Mouse (Mus musculus) hindbrain, embryonic 13.5 days (tissue): ENCODE data around the gene Comt. TPM values are rescaled to one million over a fixed set of nuclear protein-coding genes. Genes with fewer than 3 reads are reported as not detected.

ENCODE experiments used
- ATAC-seq: fragments of 200-750 bp; cut with Nextera tagmentation; 2 replicates; pipeline ENCODE4 v1.8.0; 2017; ENCODE audit warnings: moderate TSS enrichment; ENCODE audit not compliant: low FRiP score
- H3K27ac ChIP-seq: fragments of 300-500 bp; sonication (generic); 2 replicates; pipeline ENCODE4 v1.5.1; 2015; ENCODE audit warnings: inconsistent platforms, mild to moderate bottlenecking, moderate library complexity
- H3K27me3 ChIP-seq: fragments of 300-500 bp; sonication (generic); 2 replicates; pipeline ENCODE4 v1.6.1; 2015; ENCODE audit warnings: mild to moderate bottlenecking, inconsistent platforms
- H3K36me3 ChIP-seq: fragments of 300-500 bp; sonication (generic); 2 replicates; pipeline ENCODE4 v1.6.1; 2015; ENCODE audit warnings: mild to moderate bottlenecking, inconsistent platforms
- H3K4me1 ChIP-seq: fragments of 300-500 bp; sonication (generic); replicated peaks from 2 replicates; pipeline ENCODE4 v1.6.1; 2015; ENCODE audit warnings: inconsistent platforms
- H3K4me2 ChIP-seq: fragments of 300-500 bp; sonication (generic); 2 replicates; pipeline ENCODE4 v1.6.1; 2015; ENCODE audit warnings: inconsistent platforms, mild to moderate bottlenecking, moderate library complexity
- H3K4me3 ChIP-seq: fragments of 300-500 bp; sonication (generic); 2 replicates; pipeline ENCODE4 v1.5.1; 2015; ENCODE audit warnings: mild to moderate bottlenecking, inconsistent platforms
- H3K9ac ChIP-seq: fragments of 300-500 bp; sonication (generic); 2 replicates; pipeline ENCODE4 v1.6.1; 2015; ENCODE audit warnings: mild to moderate bottlenecking, inconsistent platforms
- H3K9me3 ChIP-seq: fragments of 300-500 bp; sonication (generic); 2 replicates; pipeline ENCODE4 v1.6.1; 2016; ENCODE audit warnings: inconsistent platforms
- WGBS: fragments of 180-500 bp; shearing (Covaris S2); methylation state at CpG from one replicate; pipeline ENCODE4 v1.1.7; 2015; 5-methylcytosine and 5-hydroxymethylcytosine counted together
- polyA plus RNA-seq: library from polyadenylated mRNA; unstranded; fragments of >200 nt; fragmentation: Nextera tagmentation; extraction: Ambion mirVana; gene quantifications from 2 replicates; pipeline ENCODE4 v1.2.1, GENCODE M21; 2015

Comt gene
- polyA plus RNA-seq, 1 experiment from 2014 or later, result 85.9 TPM

- peaks cover 96% of the 10 kb centered on the region for H3K4me1 ChIP-seq
- WGBS, result 15% methylated on average over 3 of the region's 3 CpGs
- no peak for ATAC-seq
- H3K9ac ChIP-seq, result no peak overlapping the region
- H3K9me3 ChIP-seq, result no peaks in the 10 kb centered on the region
- peak overlapping the region; percentile 58; the same call in 1 of the 2 replicates for H3K27ac ChIP-seq
- H3K4me3 ChIP-seq, result no peak overlapping the region
- no peaks in the 10 kb centered on the region for H3K27me3 ChIP-seq
- H3K4me2 ChIP-seq, result no peak overlapping the region
- H3K36me3 ChIP-seq, result no peaks in the 10 kb centered on the region
Measured at GRCm38 (mm10) chr16:18383756-18384155, 42.9 kb downstream of the Comt start.

- no peak overlapping the region for H3K4me3 ChIP-seq
- H3K9me3 ChIP-seq, result no peaks in the 10 kb centered on the region
- no peaks in the 10 kb centered on the region for H3K27me3 ChIP-seq
- H3K36me3 ChIP-seq, result no peaks in the 10 kb centered on the region
- ATAC-seq, result no peak
- 70% methylated on average over 9 of the region's 9 CpGs for WGBS
- H3K4me2 ChIP-seq, result no peak overlapping the region
- peaks cover 96% of the 10 kb centered on the region for H3K4me1 ChIP-seq
- peak overlapping the region; percentile 58; the same call in 1 of the 2 replicates for H3K27ac ChIP-seq
- no peak overlapping the region for H3K9ac ChIP-seq
Measured at GRCm38 (mm10) chr16:18383045-18383726, 43.5 kb downstream of the Comt start.

GRCm38 (mm10) chr16:18381621-18382258, 44.9 kb downstream of the Comt start:
- Histone ChIP-seq H3K27me3 (no peaks in the 10 kb centered on the region), H3K36me3 (no peaks in the 10 kb centered on the region), H3K4me1 (peaks cover 94% of the 10 kb centered on the region), H3K9ac (no peak overlapping the region), H3K4me3 (no peak overlapping the region), H3K4me2 (no peak overlapping the region), H3K9me3 (no peaks in the 10 kb centered on the region), H3K27ac (peak overlapping the region; percentile 88)
- ATAC-seq, result peak; percentile 56
- WGBS, result 37% methylated on average over 6 of the region's 6 CpGs

- Histone ChIP-seq H3K9ac (0 out of 2 replicates have a peak overlapping the region, but pooled peaks have one; percentile 6), H3K27ac (peak overlapping the region; percentile 88), H3K4me2 (no peak overlapping the region), H3K27me3 (no peaks in the 10 kb centered on the region), H3K4me3 (no peak overlapping the region), H3K9me3 (no peaks in the 10 kb centered on the region), H3K4me1 (peaks cover 84% of the 10 kb centered on the region), H3K36me3 (no peaks in the 10 kb centered on the region)
- WGBS, result 14% methylated on average over 6 of the region's 6 CpGs
- ATAC-seq, result peak; percentile 74
Measured at GRCm38 (mm10) chr16:18380495-18381063, 46.1 kb downstream of the Comt start.

- Histone ChIP-seq H3K27ac (peak overlapping the region; percentile 88), H3K4me3 (no peak overlapping the region), H3K9ac (peak overlapping the region; percentile 20; the same call in 1 of the 2 replicates), H3K27me3 (no peaks in the 10 kb centered on the region), H3K4me1 (peaks cover 76% of the 10 kb centered on the region), H3K4me2 (no peak overlapping the region), H3K9me3 (no peaks in the 10 kb centered on the region), H3K36me3 (no peaks in the 10 kb centered on the region)
- ATAC-seq, result no peak
- WGBS, result 53% methylated on average over 8 of the region's 8 CpGs
Measured at GRCm38 (mm10) chr16:18379338-18380001, 47.2 kb downstream of the Comt start.

GRCm38 (mm10) chr16:18378489-18378888, 48.2 kb downstream of the Comt start:
- Histone ChIP-seq H3K9me3 (no peaks in the 10 kb centered on the region), H3K4me1 (peaks cover 66% of the 10 kb centered on the region), H3K4me3 (no peak overlapping the region), H3K36me3 (no peaks in the 10 kb centered on the region), H3K4me2 (no peak overlapping the region), H3K9ac (no peak overlapping the region), H3K27ac (no peak overlapping the region; the same call in 1 of the 2 replicates), H3K27me3 (no peaks in the 10 kb centered on the region)
- WGBS, result 31% methylated on average over 1 of the region's 1 CpGs
- no peak for ATAC-seq

- H3K4me3 ChIP-seq, result no peak overlapping the region
- H3K27ac ChIP-seq, result no peak overlapping the region
- WGBS, result 15% methylated on average over 3 of the region's 3 CpGs
- no peak overlapping the region for H3K9ac ChIP-seq
- no peaks in the 10 kb centered on the region for H3K9me3 ChIP-seq
- no peak for ATAC-seq
- H3K36me3 ChIP-seq, result peaks cover 5% of the 10 kb centered on the region
- H3K4me1 ChIP-seq, result peaks cover 54% of the 10 kb centered on the region
- H3K4me2 ChIP-seq, result no peak overlapping the region
- H3K27me3 ChIP-seq, result no peaks in the 10 kb centered on the region
Measured at GRCm38 (mm10) chr16:18377203-18377602, 49.4 kb downstream of the Comt start.

- no peak overlapping the region for H3K4me2 ChIP-seq
- H3K36me3 ChIP-seq, result peaks cover 13% of the 10 kb centered on the region
- no peak overlapping the region for H3K9ac ChIP-seq
- 85% methylated on average over 7 of the region's 7 CpGs for WGBS
- no peaks in the 10 kb centered on the region for H3K9me3 ChIP-seq
- no peak overlapping the region for H3K4me3 ChIP-seq
- no peak overlapping the region for H3K27ac ChIP-seq
- ATAC-seq, result no peak
- peaks cover 47% of the 10 kb centered on the region for H3K4me1 ChIP-seq
- no peaks in the 10 kb centered on the region for H3K27me3 ChIP-seq
Measured at GRCm38 (mm10) chr16:18376297-18376954, 50.2 kb downstream of the Comt start.

- Histone ChIP-seq H3K9ac (no peak overlapping the region), H3K27ac (no peak overlapping the region), H3K4me1 (peaks cover 19% of the 10 kb centered on the region), H3K36me3 (peaks cover 22% of the 10 kb centered on the region), H3K4me2 (no peak overlapping the region), H3K9me3 (no peaks in the 10 kb centered on the region), H3K27me3 (no peaks in the 10 kb centered on the region), H3K4me3 (no peak overlapping the region)
- ATAC-seq, result no peak
- WGBS, result 95% methylated on average over 4 of the region's 4 CpGs
Measured at GRCm38 (mm10) chr16:18373632-18374031, 53.0 kb downstream of the Comt start.

- Histone ChIP-seq H3K9ac (no peak overlapping the region), H3K4me2 (no peak overlapping the region), H3K27ac (no peak overlapping the region), H3K4me3 (no peak overlapping the region), H3K36me3 (peaks cover 30% of the 10 kb centered on the region), H3K27me3 (no peaks in the 10 kb centered on the region), H3K9me3 (no peaks in the 10 kb centered on the region), H3K4me1 (0 out of 2 replicates have a peak, but pooled peaks cover 2% of the 10 kb centered on the region)
- 92% methylated on average over 3 of the region's 3 CpGs for WGBS
- ATAC-seq, result no peak
Measured at GRCm38 (mm10) chr16:18370197-18370596, 56.5 kb downstream of the Comt start.

GRCm38 (mm10) chr16:18366849-18367248, 59.8 kb downstream of the Comt start:
- Histone ChIP-seq H3K4me3 (no peak overlapping the region), H3K4me2 (no peak overlapping the region), H3K9me3 (no peaks in the 10 kb centered on the region), H3K36me3 (peaks cover 42% of the 10 kb centered on the region), H3K27me3 (no peaks in the 10 kb centered on the region), H3K9ac (no peak overlapping the region), H3K4me1 (no peaks in the 10 kb centered on the region), H3K27ac (no peak overlapping the region)
- ATAC-seq, result no peak
- 89% methylated on average over 4 of the region's 4 CpGs for WGBS

- WGBS, result 90% methylated on average over 8 of the region's 8 CpGs
- Histone ChIP-seq H3K9me3 (no peaks in the 10 kb centered on the region), H3K36me3 (peaks cover 23% of the 10 kb centered on the region), H3K4me3 (no peak overlapping the region), H3K4me2 (no peak overlapping the region), H3K9ac (no peak overlapping the region), H3K4me1 (0 out of 2 replicates have a peak, but pooled peaks cover 8% of the 10 kb centered on the region), H3K27me3 (no peaks in the 10 kb centered on the region), H3K27ac (no peak overlapping the region)
- ATAC-seq, result no peak
Measured at GRCm38 (mm10) chr16:18362948-18363347, 63.7 kb downstream of the Comt start.
